Mouse (Mus musculus): ENCODE results near the gene Cnot10. TPM values are rescaled to one million over a fixed set of nuclear protein-coding genes. Genes with fewer than 3 reads are reported as not detected.

Cnot10 gene
- polyA plus RNA-seq, 1 experiment from 2014 or later: 68.0 TPM

DNA sequence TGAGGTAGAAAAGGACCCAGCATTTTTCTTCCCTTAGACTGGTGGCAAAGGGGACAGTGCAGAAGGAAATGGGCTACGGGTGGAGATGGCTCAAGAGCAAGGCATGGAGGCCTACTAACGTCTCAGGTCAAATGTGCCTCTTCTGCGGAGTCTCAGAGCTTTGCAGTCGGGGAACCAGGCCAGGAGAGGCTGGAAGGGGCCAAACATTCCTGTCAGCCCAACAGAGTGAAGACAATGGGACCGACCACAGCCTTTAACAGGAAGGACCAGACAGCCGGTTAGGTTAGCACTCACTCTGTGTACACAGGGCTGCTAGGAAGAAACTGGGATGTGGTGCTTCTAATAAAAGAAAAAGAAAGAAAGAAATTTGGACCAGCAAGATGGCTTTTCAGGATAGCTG lies 90.0 kb downstream of the Cnot10 start:
- no peak overlapping the region for H3K4me2 ChIP-seq (ENCODE audit: low read depth)
- H3K4me1 ChIP-seq (ENCODE audit: control insufficient read depth, insufficient read depth, low read length): peaks cover 28% of the 10 kb centered on the region
- no peak overlapping the region for H3K4me3 ChIP-seq (ENCODE audit: low read depth, low read length)
- H3K9me3 ChIP-seq (ENCODE audit: control insufficient read depth, low read length): no peaks in the 10 kb centered on the region
- H3K36me3 ChIP-seq (ENCODE audit: control insufficient read depth, insufficient read depth, low read length): no peaks in the 10 kb centered on the region
- no peaks in the 10 kb centered on the region for H3K27me3 ChIP-seq (ENCODE audit: control insufficient read depth, insufficient read depth, low read length)
- no peak overlapping the region for H3K27ac ChIP-seq (ENCODE audit: low read depth, low read length)
- DNase-seq (ENCODE audit: low spot score): no peak
- no peak for ATAC-seq (ENCODE audit: insufficient read depth, low FRiP score, low TSS enrichment)
- WGBS: 23% methylated on average over 6 of the region's 6 CpGs
- no peak overlapping the region for H3K9ac ChIP-seq (ENCODE audit: low read length)

DNA sequence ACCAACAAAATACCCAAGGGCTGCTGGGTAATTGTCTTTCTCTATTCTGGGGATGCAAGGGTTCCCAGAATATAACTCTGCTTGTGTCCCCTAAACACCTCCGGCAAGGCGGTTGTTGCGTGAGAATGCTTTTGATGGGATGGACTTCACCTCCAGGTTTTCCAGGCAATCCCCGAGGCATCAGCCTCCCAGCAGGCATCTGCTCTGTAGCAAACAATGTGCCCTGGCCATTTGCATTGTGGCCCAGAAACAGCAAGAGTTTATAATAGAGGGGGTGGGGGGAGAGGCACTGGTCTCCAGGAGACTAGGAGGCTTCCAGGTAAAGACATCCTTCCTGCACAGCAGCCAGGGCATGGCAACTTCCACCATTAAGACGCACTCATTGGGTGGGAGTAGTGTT lies 90.9 kb downstream of the Cnot10 start:
- WGBS: 9% methylated on average over 5 of the region's 5 CpGs
- Histone ChIP-seq H3K36me3 (ENCODE audit: control insufficient read depth, insufficient read depth, low read length) (no peaks in the 10 kb centered on the region), H3K4me3 (ENCODE audit: low read depth, low read length) (no peak overlapping the region), H3K27me3 (ENCODE audit: control insufficient read depth, insufficient read depth, low read length) (no peaks in the 10 kb centered on the region), H3K4me1 (ENCODE audit: control insufficient read depth, insufficient read depth, low read length) (peaks cover 33% of the 10 kb centered on the region), H3K4me2 (ENCODE audit: low read depth) (no peak overlapping the region), H3K9me3 (ENCODE audit: control insufficient read depth, low read length) (no peaks in the 10 kb centered on the region), H3K27ac (ENCODE audit: low read depth, low read length) (no peak overlapping the region), H3K9ac (ENCODE audit: low read length) (no peak overlapping the region)
- ATAC-seq (ENCODE audit: insufficient read depth, low FRiP score, low TSS enrichment): no peak
- peak; percentile 49 for DNase-seq (ENCODE audit: low spot score)

DNA sequence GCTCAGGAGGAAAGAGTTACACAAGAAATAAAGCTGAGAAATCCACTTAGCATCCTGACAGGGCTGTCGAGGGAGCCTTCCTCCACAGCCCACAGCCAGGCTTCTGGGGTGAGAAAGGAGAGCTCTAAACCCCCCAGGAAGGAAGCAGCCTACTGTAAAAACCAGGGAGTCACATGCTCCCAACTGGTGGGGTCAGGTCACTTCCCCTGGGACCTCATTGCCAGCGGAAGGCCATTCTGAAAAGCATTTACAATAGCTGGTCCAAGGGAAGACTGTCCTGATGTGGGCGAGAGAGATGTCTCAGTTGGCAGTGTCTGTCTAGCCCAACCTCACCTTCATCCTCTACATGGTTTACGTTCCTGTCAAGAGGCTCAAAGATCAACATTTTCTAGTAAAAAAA lies 91.5 kb downstream of the Cnot10 start:
- DNase-seq (ENCODE audit: low spot score) (peak; percentile 21), ATAC-seq (ENCODE audit: insufficient read depth, low FRiP score, low TSS enrichment) (no peak)
- WGBS: 26% methylated on average over 4 of the region's 4 CpGs
- Histone ChIP-seq H3K4me1 (ENCODE audit: control insufficient read depth, insufficient read depth, low read length) (peaks cover 37% of the 10 kb centered on the region), H3K27ac (ENCODE audit: low read depth, low read length) (0 out of 2 replicates have a peak overlapping the region, but pooled peaks have one; percentile 20), H3K4me3 (ENCODE audit: low read depth, low read length) (no peak overlapping the region), H3K27me3 (ENCODE audit: control insufficient read depth, insufficient read depth, low read length) (no peaks in the 10 kb centered on the region), H3K9me3 (ENCODE audit: control insufficient read depth, low read length) (no peaks in the 10 kb centered on the region), H3K9ac (ENCODE audit: low read length) (no peak overlapping the region), H3K36me3 (ENCODE audit: control insufficient read depth, insufficient read depth, low read length) (no peaks in the 10 kb centered on the region), H3K4me2 (ENCODE audit: low read depth) (no peak overlapping the region)

DNA sequence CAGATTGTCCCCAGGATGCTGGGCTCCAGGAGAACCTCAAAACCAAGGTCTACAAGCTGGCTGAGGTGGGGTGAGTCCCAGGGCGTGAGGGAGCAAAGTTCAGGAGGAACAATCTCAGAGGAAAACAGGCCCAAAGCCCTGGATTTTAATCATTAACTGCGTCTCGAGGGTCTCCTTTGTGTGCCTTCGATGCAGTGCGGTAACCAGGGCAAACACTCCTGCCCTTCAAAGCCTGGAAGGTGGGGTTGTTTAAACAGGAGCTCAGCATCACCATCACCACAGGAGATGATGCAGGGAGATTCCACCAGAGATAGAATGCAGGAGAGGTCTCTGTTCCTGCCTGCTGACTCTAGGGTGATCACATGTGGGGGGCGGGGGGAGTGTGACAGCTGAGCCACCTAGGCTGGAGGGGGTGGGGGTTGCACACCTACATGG lies 92.3 kb downstream of the Cnot10 start:
- no peak overlapping the region for H3K4me2 ChIP-seq (ENCODE audit: low read depth)
- H3K9me3 ChIP-seq (ENCODE audit: control insufficient read depth, low read length): no peaks in the 10 kb centered on the region
- ATAC-seq (ENCODE audit: insufficient read depth, low FRiP score, low TSS enrichment) (no peak), DNase-seq (ENCODE audit: low spot score) (no peak)
- no peaks in the 10 kb centered on the region for H3K27me3 ChIP-seq (ENCODE audit: control insufficient read depth, insufficient read depth, low read length)
- WGBS: 19% methylated on average over 6 of the region's 6 CpGs
- no peak overlapping the region for H3K4me3 ChIP-seq (ENCODE audit: low read depth, low read length)
- peaks cover 37% of the 10 kb centered on the region for H3K4me1 ChIP-seq (ENCODE audit: control insufficient read depth, insufficient read depth, low read length)
- no peak overlapping the region for H3K27ac ChIP-seq (ENCODE audit: low read depth, low read length)
- no peak overlapping the region for H3K9ac ChIP-seq (ENCODE audit: low read length)
- H3K36me3 ChIP-seq (ENCODE audit: control insufficient read depth, insufficient read depth, low read length): no peaks in the 10 kb centered on the region

DNA sequence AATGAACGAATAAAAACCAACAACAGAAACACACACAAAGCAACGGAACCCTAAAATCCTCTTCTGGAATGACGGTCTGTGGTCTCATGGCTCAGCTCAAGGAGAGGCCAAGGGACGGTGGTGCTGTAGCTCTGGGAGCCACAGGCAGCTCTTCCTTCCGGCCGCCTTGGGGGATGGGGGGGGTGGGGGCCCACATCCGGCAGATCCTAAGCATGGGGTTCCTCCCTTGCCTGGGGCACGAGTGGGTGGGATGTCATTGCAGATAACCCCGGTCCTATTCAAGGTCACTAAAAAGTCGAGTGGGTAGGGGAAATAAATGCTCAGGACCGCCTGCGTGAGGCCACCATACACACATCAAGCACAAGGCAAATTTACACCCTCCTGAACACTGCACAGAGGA lies 93.2 kb downstream of the Cnot10 start:
- WGBS: 49% methylated on average over 12 of the region's 12 CpGs
- no peak overlapping the region for H3K4me2 ChIP-seq (ENCODE audit: low read depth)
- no peak overlapping the region for H3K9ac ChIP-seq (ENCODE audit: low read length)
- no peaks in the 10 kb centered on the region for H3K36me3 ChIP-seq (ENCODE audit: control insufficient read depth, insufficient read depth, low read length)
- H3K27me3 ChIP-seq (ENCODE audit: control insufficient read depth, insufficient read depth, low read length): no peaks in the 10 kb centered on the region
- H3K27ac ChIP-seq (ENCODE audit: low read depth, low read length): no peak overlapping the region
- H3K9me3 ChIP-seq (ENCODE audit: control insufficient read depth, low read length): no peaks in the 10 kb centered on the region
- no peak overlapping the region for H3K4me3 ChIP-seq (ENCODE audit: low read depth, low read length)
- H3K4me1 ChIP-seq (ENCODE audit: control insufficient read depth, insufficient read depth, low read length): peaks cover 37% of the 10 kb centered on the region
- DNase-seq (ENCODE audit: low spot score) (no peak), ATAC-seq (ENCODE audit: insufficient read depth, low FRiP score, low TSS enrichment) (no peak)

DNA sequence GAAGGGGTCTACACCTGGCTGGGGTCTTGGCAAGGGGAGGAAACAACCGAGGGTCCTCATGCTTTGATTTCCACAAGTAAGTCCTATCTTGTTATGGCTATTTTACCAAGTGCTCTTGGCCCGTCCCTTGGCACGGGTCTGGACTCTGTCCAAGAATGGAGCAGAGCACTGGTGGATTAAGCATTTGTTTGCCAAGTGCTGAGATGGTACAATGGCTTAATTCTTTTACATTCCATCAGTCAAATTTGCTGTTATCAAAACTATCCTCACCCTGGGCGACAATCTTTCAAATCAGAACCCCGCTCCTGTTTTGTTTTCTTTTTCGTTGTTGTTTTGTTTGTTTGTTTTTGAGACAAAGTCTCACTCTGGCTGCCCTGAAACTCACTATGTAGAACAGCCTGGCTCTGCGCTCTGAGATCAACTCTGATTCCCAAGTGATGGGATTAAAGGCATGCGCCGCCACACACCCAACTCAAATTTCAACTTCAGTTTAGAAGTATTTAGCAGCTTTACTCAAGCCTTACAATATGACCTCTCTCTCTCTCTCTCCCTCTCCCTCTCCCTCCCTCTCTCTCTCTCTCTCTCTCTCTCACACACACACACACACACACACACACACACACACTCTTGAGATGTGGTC lies 95.1 kb downstream of the Cnot10 start:
- DNase-seq (ENCODE audit: low spot score): no peak
- no peaks in the 10 kb centered on the region for H3K27me3 ChIP-seq (ENCODE audit: control insufficient read depth, insufficient read depth, low read length)
- ATAC-seq (ENCODE audit: insufficient read depth, low FRiP score, low TSS enrichment): no peak
- H3K36me3 ChIP-seq (ENCODE audit: control insufficient read depth, insufficient read depth, low read length): no peaks in the 10 kb centered on the region
- H3K4me3 ChIP-seq (ENCODE audit: low read depth, low read length): no peak overlapping the region
- WGBS: 36% methylated on average over 9 of the region's 9 CpGs
- no peak overlapping the region for H3K27ac ChIP-seq (ENCODE audit: low read depth, low read length)
- peaks cover 40% of the 10 kb centered on the region for H3K4me1 ChIP-seq (ENCODE audit: control insufficient read depth, insufficient read depth, low read length)
- no peaks in the 10 kb centered on the region for H3K9me3 ChIP-seq (ENCODE audit: control insufficient read depth, low read length)
- H3K4me2 ChIP-seq (ENCODE audit: low read depth): no peak overlapping the region
- no peak overlapping the region for H3K9ac ChIP-seq (ENCODE audit: low read length)

DNA sequence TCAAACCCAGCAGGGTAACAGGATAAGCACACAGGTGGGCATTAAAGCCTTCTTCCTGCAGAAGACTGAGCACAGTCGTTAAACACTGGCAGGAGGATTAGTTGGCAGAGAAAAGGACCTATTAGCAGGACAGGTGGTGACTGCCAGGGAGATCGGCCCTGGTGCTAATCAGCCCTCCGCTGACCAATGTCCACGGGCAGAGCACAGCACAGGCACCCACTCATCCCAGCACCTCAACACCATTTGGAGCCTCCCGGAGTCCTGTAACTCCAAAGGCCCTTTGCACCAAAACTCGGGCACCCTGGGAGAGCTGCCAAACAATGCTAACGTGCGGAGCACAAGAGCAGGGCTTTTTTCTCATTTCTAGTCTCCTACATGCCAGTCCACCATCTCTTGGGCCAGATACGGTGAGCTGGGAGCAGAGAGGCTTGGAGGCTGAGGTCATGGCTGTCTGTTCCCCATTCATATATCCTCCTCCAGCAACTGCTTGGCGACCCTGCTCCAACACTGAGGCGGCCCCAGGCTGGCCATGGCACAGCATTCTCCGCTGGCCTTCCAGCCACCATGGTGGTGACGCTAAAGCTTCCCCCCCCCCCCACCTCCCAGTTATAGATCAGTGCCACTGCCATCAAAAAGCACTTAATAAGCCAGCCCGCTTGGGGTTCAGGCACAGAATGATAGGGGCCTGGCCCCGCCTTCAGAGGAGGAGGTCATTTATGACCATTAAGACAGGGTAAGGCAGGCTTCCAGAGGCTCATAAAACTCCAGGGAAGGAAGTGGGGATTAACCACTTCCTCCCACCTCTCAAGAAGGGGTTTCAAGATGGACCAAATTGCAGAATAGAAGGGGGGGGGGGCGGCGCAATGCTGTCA lies 95.9 kb downstream of the Cnot10 start:
- WGBS: 31% methylated on average over 17 of the region's 17 CpGs
- no peak overlapping the region for H3K9ac ChIP-seq (ENCODE audit: low read length)
- DNase-seq (ENCODE audit: low spot score): peak; percentile 27
- no peak overlapping the region for H3K4me2 ChIP-seq (ENCODE audit: low read depth)
- H3K9me3 ChIP-seq (ENCODE audit: control insufficient read depth, low read length): no peaks in the 10 kb centered on the region
- no peaks in the 10 kb centered on the region for H3K36me3 ChIP-seq (ENCODE audit: control insufficient read depth, insufficient read depth, low read length)
- peaks cover 37% of the 10 kb centered on the region for H3K4me1 ChIP-seq (ENCODE audit: control insufficient read depth, insufficient read depth, low read length)
- no peak overlapping the region for H3K4me3 ChIP-seq (ENCODE audit: low read depth, low read length)
- no peaks in the 10 kb centered on the region for H3K27me3 ChIP-seq (ENCODE audit: control insufficient read depth, insufficient read depth, low read length)
- H3K27ac ChIP-seq (ENCODE audit: low read depth, low read length): no peak overlapping the region
- 0 out of 2 replicates have a peak, but pooled peaks have one; percentile 7 for ATAC-seq (ENCODE audit: insufficient read depth, low FRiP score, low TSS enrichment)

DNA sequence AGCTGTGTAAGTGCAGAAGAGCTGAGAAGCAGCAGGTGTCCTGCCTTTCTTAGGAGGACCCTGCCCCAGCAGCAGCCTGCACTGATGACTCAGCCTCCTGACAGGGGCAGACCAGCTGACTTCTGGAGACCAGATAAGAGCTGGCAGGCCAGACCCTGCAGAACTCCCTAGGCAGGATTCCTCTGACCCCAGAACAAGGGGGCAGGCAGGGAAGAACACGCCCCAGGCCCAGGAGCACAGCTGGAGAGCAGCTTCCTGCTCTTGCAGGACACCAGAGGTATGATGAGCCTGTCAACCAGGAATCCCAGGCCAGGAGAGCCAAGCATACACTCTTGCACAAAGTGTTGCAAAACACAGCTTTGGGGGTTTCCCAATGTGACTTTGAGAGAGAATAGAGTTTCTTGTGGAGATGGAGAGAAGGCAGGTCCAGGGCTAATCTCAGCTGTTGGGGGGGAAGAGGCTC lies 98.7 kb downstream of the Cnot10 start:
- Histone ChIP-seq H3K4me3 (ENCODE audit: low read depth, low read length) (no peak overlapping the region), H3K4me1 (ENCODE audit: control insufficient read depth, insufficient read depth, low read length) (peaks cover 44% of the 10 kb centered on the region), H3K27ac (ENCODE audit: low read depth, low read length) (no peak overlapping the region), H3K9me3 (ENCODE audit: control insufficient read depth, low read length) (no peaks in the 10 kb centered on the region), H3K9ac (ENCODE audit: low read length) (no peak overlapping the region), H3K27me3 (ENCODE audit: control insufficient read depth, insufficient read depth, low read length) (no peaks in the 10 kb centered on the region), H3K36me3 (ENCODE audit: control insufficient read depth, insufficient read depth, low read length) (no peaks in the 10 kb centered on the region), H3K4me2 (ENCODE audit: low read depth) (no peak overlapping the region)
- ATAC-seq (ENCODE audit: insufficient read depth, low FRiP score, low TSS enrichment): no peak
- DNase-seq (ENCODE audit: low spot score): peak; percentile 26
- 13% methylated on average over 1 of the region's 1 CpGs for WGBS
